Mouse (Mus musculus) mature B cell (primary cell): ENCODE measurements around the gene Olfr1444.

Experiments
- in situ Hi-C: fragments of 300-500 bp; cut with MboI; formaldehyde crosslinking; loops from 2 replicates; pipeline ENCODE4 v1.14.3; 2019

Olfr1444 gene

GRCm38 (mm10) chr19:12856983-12857382, at the start of gene Olfr1444:
TSS of gene Olfr1444 (plus strand) at chr19:12857283.
- in situ Hi-C loops: no loop called here

DNA sequence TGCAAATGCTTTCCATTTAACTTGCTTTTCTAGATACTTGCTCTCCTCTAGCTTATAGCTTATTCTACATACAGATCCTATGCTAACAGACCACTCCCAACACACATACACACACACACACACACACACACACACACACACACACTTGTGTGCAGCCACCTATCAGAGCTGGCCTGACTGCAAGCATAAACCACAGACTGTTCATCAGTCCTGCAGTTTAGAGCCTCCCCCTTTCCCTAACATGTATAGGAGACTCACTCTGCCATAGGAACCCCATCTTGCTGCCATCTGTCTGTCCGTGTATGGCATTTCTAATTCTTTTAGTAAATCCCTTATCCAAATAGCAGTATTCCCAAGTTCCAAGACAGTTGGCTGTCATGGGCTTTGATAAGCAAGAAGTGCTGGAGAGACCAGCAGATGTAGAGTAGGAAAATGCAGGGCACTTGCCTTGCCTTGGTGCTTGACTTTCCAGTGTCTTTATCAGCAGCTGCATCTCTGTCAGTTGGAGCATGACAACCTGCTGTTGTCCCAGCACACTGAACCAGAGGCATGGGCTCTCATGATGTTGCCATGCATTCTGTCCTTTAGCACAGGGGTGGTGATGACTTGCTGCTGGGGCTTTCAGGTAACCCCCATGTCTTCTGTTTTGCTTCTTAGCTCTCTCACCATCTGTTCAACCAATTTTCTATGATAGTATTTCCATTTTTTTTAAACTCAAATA, 44.3 kb upstream of the Olfr1444 start:
- in situ Hi-C loops: loop anchor here (10.0 kb wide), 1 partner anchor 218 kb away; the partner anchor contains the start of gene Gm4952

- in situ Hi-C loops: loop anchor here (10.0 kb wide), 1 partner anchor 219 kb away; the partner anchor contains the start of gene Gm4952
Observed at GRCm38 (mm10) chr19:12813883-12814282, 43.2 kb upstream of the Olfr1444 start.

- in situ Hi-C loops: loop anchor here (10.0 kb wide), 1 partner anchor 224 kb away; the partner anchor contains the start of gene Gm4952
Observed at GRCm38 (mm10) chr19:12818507-12818906, 38.6 kb upstream of the Olfr1444 start.

DNA sequence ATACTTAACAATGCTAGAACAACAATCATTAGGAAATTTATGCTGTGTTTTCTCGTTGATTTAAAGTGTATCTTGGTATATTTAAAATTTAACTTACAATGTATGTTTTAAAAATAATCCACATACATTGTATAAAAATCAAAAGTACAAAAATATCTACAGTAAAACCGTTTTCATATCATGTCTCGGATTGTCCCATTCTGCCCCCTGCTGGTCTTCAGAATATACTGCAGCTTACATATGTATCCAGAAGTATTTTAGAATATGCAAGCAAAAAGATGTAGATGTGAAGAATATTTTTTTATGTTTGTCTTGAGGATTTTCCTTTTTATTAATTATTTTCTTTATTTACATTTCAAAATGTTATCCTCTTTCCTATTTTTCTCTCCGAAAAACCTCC, 36.7 kb upstream of the Olfr1444 start:
- in situ Hi-C loops: no loop called here

- in situ Hi-C loops: no loop called here
Observed at GRCm38 (mm10) chr19:12824549-12824948, 32.5 kb upstream of the Olfr1444 start.

DNA sequence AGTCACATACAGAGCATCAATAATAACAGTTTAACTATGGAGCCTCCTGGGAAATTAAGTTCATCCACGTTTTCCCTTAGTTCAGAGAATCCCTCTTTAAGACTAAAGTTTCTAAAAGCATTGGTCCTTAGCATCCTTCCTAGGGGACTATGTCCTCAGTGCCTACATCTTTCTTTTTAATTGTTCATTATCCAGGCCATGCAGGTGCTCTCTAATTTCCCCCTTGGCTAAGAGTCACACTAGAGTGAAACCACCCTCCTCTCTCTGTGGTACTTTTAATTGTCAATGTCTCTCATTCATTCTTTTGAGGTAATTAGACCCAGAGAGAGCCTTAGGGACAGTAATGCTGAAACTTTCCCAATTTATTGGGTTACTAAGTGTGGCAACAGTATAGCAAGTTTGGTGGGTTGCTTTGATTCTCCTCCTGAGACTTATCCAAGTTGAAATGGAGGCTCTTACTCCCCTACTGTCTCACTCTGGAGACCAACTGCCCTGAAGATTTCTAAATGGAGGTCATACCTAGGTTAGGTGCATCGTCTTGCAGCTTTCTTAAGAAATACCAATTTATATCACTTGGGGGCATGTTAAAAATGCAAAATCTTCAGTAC, 26.2 kb upstream of the Olfr1444 start:
- in situ Hi-C loops: no loop called here

GRCm38 (mm10) chr19:12831559-12831958, 25.5 kb upstream of the Olfr1444 start:
- in situ Hi-C loops: no loop called here

- in situ Hi-C loops: no loop called here
Observed at GRCm38 (mm10) chr19:12833625-12834024, 23.5 kb upstream of the Olfr1444 start.

DNA sequence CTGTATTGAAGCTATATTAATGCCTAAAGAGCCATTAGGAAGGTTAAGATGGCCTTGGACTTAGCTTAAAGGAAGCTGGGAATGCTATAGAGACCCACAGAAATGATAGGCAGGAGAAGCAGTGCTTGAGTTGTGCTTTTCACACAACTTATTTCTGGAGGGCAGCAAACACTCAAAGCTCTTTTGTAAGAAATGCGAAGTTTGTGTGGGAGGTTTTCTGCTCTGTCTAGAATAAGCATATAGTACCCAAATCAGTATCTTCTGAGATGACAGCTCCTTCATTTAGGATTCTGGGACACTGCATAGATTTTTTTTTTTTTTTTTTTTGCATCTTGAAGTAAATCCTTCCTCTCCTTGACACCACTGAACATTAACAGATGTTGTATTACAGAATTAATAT, 18.6 kb upstream of the Olfr1444 start:
- in situ Hi-C loops: no loop called here

DNA sequence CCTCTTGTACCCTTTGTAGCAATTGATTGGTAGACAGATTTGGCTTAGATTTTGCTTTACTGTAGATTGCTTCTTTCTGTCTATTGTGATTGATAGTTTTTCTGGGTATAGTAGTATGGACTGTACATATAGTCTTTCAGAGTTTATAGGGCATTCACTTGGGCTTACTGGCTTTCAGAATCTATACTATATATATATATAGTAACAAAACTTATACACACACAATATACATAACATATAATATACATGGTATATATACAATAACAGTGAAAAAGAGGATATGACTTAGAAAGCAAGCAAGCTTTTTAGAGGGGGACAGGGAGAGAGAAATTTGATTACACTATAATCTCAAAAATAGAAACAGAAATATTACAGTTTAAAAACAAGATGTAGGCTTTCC, 10.7 kb upstream of the Olfr1444 start, which contains the start of gene Gm5244:
Gm5244 (plus strand) TSS at position 301 of the 400 bp plus-strand sequence.
- in situ Hi-C loops: no loop called here

DNA sequence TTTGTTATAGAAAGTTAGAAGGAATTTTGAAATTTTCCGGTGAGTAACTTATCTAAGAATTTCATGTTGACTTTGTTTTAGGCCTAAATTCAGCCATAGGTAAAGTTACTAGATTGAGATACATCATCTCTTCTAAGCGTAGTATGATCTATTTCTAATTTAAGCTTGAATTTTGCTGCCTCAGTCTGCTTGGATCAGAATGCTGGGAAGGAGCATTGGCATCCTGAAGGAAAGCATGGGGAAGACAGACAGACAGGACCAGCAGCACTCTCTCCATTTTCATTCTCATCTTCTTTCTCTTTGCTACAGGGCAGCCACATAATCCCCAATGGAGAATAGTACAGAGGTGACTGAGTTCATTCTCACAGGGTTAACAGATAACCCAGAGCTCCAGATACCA, 26.5 kb downstream of the Olfr1444 start, which contains the start of gene Olfr1445:
Olfr1445 (plus strand) TSS at position 301 of the 400 bp plus-strand sequence.
- in situ Hi-C loops: no loop called here

DNA sequence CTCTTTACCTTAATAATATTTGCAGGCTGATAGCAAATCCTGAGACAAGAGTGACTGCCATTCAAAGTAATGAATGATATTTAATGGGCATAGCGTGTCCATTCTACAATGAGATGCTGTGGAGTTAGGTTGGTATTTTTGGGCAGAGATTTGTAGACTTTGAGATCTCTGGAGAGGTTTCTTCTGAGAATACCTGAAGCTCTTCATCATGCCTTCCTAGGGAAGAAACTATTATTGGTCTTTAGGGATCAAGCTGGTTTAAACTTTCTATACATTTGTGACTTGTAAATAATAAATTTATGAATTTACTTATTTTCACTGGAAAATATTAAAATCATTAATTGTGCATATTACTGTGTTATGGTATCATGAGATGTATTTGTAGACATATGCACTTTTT, 36.3 kb downstream of the Olfr1444 start, which contains the start of gene Olfr1446:
Olfr1446 (minus strand) TSS at position 101 of the 400 bp plus-strand sequence.
- in situ Hi-C loops: no loop called here

GRCm38 (mm10) chr19:12903643-12904042, 46.6 kb downstream of the Olfr1444 start, which contains the start of gene Olfr1447:
TSS of gene Olfr1447 (minus strand) at chr19:12903743.
- in situ Hi-C loops: no loop called here
